Mouse (Mus musculus) limb, embryonic 13.5 days (tissue): ENCODE measurements around the gene Nrxn2. TPM values are rescaled to one million over a fixed set of nuclear protein-coding genes. Genes with fewer than 3 reads are reported as not detected.

ENCODE experiments used
- ATAC-seq: fragments of 200-750 bp; cut with Nextera tagmentation; 2 replicates; pipeline ENCODE4 v1.8.0; 2017; ENCODE audit warnings: low read depth, moderate number of reproducible peaks, moderate TSS enrichment; ENCODE audit not compliant: low FRiP score
- H3K27ac ChIP-seq: fragments of 300-500 bp; sonication (generic); 2 replicates; pipeline ENCODE4 v1.5.1; 2015; ENCODE audit warnings: inconsistent platforms, mild to moderate bottlenecking, moderate library complexity
- H3K27me3 ChIP-seq: fragments of 300-500 bp; sonication (generic); 2 replicates; pipeline ENCODE4 v1.6.1; 2015; ENCODE audit warnings: mild to moderate bottlenecking, inconsistent platforms
- H3K36me3 ChIP-seq: fragments of 300-500 bp; sonication (generic); 2 replicates; pipeline ENCODE4 v1.6.1; 2015; ENCODE audit warnings: inconsistent platforms, mild to moderate bottlenecking, moderate library complexity
- H3K4me1 ChIP-seq: fragments of 300-500 bp; sonication (generic); 2 replicates; pipeline ENCODE4 v1.6.1; 2015; ENCODE audit warnings: inconsistent platforms
- H3K4me2 ChIP-seq: fragments of 300-500 bp; sonication (generic); replicated peaks from 2 replicates; pipeline ENCODE4 v1.6.1; 2015; ENCODE audit warnings: inconsistent platforms, mild to moderate bottlenecking, moderate library complexity
- H3K4me3 ChIP-seq: fragments of 300-500 bp; sonication (generic); 2 replicates; pipeline ENCODE4 v1.5.1; 2015; ENCODE audit warnings: moderate library complexity, mild to moderate bottlenecking, inconsistent platforms
- H3K9ac ChIP-seq: fragments of 300-500 bp; sonication (generic); 2 replicates; pipeline ENCODE4 v1.6.1; 2015; ENCODE audit warnings: mild to moderate bottlenecking, inconsistent platforms
- H3K9me3 ChIP-seq: fragments of 300-500 bp; sonication (generic); 2 replicates; pipeline ENCODE4 v1.6.1; 2016; ENCODE audit warnings: inconsistent platforms
- WGBS: fragments of 180-500 bp; shearing (Covaris S2); methylation state at CpG from one replicate; pipeline ENCODE4 v1.1.7; 2015; 5-methylcytosine and 5-hydroxymethylcytosine counted together
- polyA plus RNA-seq: library from polyadenylated mRNA; unstranded; fragments of >200 nt; fragmentation: Nextera tagmentation; extraction: Ambion mirVana; gene quantifications from 2 replicates; pipeline ENCODE4 v1.2.1, GENCODE M21; 2015

Nrxn2 gene
- polyA plus RNA-seq, 1 experiment from 2014 or later: 1.6 TPM

- Histone ChIP-seq H3K4me2 (no peak overlapping the region), H3K27me3 (peaks cover 87% of the 10 kb centered on the region), H3K9ac (no peak overlapping the region), H3K4me3 (no peak overlapping the region), H3K9me3 (no peaks in the 10 kb centered on the region), H3K27ac (no peak overlapping the region), H3K36me3 (no peaks in the 10 kb centered on the region), H3K4me1 (peaks cover 20% of the 10 kb centered on the region)
- WGBS: 80% methylated on average over 11 of the region's 11 CpGs
- no peak for ATAC-seq
Measured at GRCm38 (mm10) chr19:6533290-6534117, 115.0 kb downstream of the Nrxn2 start.

GRCm38 (mm10) chr19:6534118-6534415 lies 115.5 kb downstream of the Nrxn2 start:
- no peak overlapping the region for H3K27ac ChIP-seq

GRCm38 (mm10) chr19:6536201-6536600 lies 117.7 kb downstream of the Nrxn2 start:
- ATAC-seq: no peak
- Histone ChIP-seq H3K9me3 (no peaks in the 10 kb centered on the region), H3K4me3 (no peak overlapping the region), H3K4me1 (peaks cover 16% of the 10 kb centered on the region), H3K9ac (no peak overlapping the region), H3K27me3 (peaks cover 69% of the 10 kb centered on the region), H3K27ac (no peak overlapping the region), H3K4me2 (no peak overlapping the region), H3K36me3 (no peaks in the 10 kb centered on the region)
- 67% methylated on average over 3 of the region's 3 CpGs for WGBS

More at GRCm38 (mm10) chr19:6534118-6534415, 115.5 kb downstream of the Nrxn2 start:
- Histone ChIP-seq H3K4me1 (peaks cover 20% of the 10 kb centered on the region), H3K4me2 (no peak overlapping the region), H3K36me3 (no peaks in the 10 kb centered on the region), H3K4me3 (no peak overlapping the region), H3K9ac (no peak overlapping the region), H3K27me3 (peaks cover 87% of the 10 kb centered on the region), H3K9me3 (no peaks in the 10 kb centered on the region)
- 63% methylated on average over 5 of the region's 5 CpGs for WGBS
- ATAC-seq: no peak

GRCm38 (mm10) chr19:6536696-6537095 lies 118.2 kb downstream of the Nrxn2 start:
- Histone ChIP-seq H3K4me3 (no peak overlapping the region), H3K9me3 (no peaks in the 10 kb centered on the region), H3K4me1 (peaks cover 11% of the 10 kb centered on the region), H3K9ac (no peak overlapping the region), H3K27me3 (peaks cover 64% of the 10 kb centered on the region), H3K27ac (no peak overlapping the region), H3K36me3 (no peaks in the 10 kb centered on the region), H3K4me2 (no peak overlapping the region)
- ATAC-seq: no peak
- 72% methylated on average over 6 of the region's 6 CpGs for WGBS

- Histone ChIP-seq H3K27me3 (peaks cover 55% of the 10 kb centered on the region), H3K9me3 (no peaks in the 10 kb centered on the region), H3K36me3 (no peaks in the 10 kb centered on the region), H3K4me3 (no peak overlapping the region), H3K4me1 (peaks cover 3% of the 10 kb centered on the region; the same call in 1 of the 2 replicates), H3K9ac (no peak overlapping the region), H3K4me2 (no peak overlapping the region), H3K27ac (no peak overlapping the region)
- no peak for ATAC-seq
- 73% methylated on average over 8 of the region's 8 CpGs for WGBS
Measured at GRCm38 (mm10) chr19:6537526-6537925, 119.0 kb downstream of the Nrxn2 start.

- 85% methylated on average over 6 of the region's 6 CpGs for WGBS
- ATAC-seq: no peak
- Histone ChIP-seq H3K36me3 (no peaks in the 10 kb centered on the region), H3K4me3 (no peak overlapping the region), H3K9me3 (no peaks in the 10 kb centered on the region), H3K27me3 (peaks cover 45% of the 10 kb centered on the region), H3K4me1 (no peaks in the 10 kb centered on the region), H3K27ac (no peak overlapping the region), H3K4me2 (no peak overlapping the region), H3K9ac (no peak overlapping the region)
Measured at GRCm38 (mm10) chr19:6538546-6538945, 120.0 kb downstream of the Nrxn2 start.

GRCm38 (mm10) chr19:6539592-6539991 lies 121.1 kb downstream of the Nrxn2 start:
- H3K4me1 ChIP-seq: no peaks in the 10 kb centered on the region
- H3K9ac ChIP-seq: no peak overlapping the region
- peaks cover 3% of the 10 kb centered on the region; the same call in 1 of the 2 replicates for H3K9me3 ChIP-seq
- H3K36me3 ChIP-seq: no peaks in the 10 kb centered on the region
- no peak for ATAC-seq
- H3K4me3 ChIP-seq: no peak overlapping the region
- no peak overlapping the region for H3K4me2 ChIP-seq
- H3K27ac ChIP-seq: no peak overlapping the region
- peaks cover 35% of the 10 kb centered on the region for H3K27me3 ChIP-seq
- 76% methylated on average over 4 of the region's 4 CpGs for WGBS

GRCm38 (mm10) chr19:6540191-6540590 lies 121.7 kb downstream of the Nrxn2 start:
- H3K9me3 ChIP-seq: peaks cover 8% of the 10 kb centered on the region; the same call in 1 of the 2 replicates
- WGBS: 65% methylated on average over 6 of the region's 6 CpGs
- ATAC-seq: no peak
- no peak overlapping the region for H3K27ac ChIP-seq
- H3K4me1 ChIP-seq: no peaks in the 10 kb centered on the region
- H3K36me3 ChIP-seq: no peaks in the 10 kb centered on the region
- no peak overlapping the region for H3K4me2 ChIP-seq
- no peak overlapping the region for H3K4me3 ChIP-seq
- no peak overlapping the region for H3K9ac ChIP-seq
- H3K27me3 ChIP-seq: peaks cover 29% of the 10 kb centered on the region

GRCm38 (mm10) chr19:6541521-6541920 lies 123.0 kb downstream of the Nrxn2 start:
- Histone ChIP-seq H3K4me1 (no peaks in the 10 kb centered on the region), H3K4me3 (no peak overlapping the region), H3K36me3 (no peaks in the 10 kb centered on the region), H3K27me3 (peaks cover 19% of the 10 kb centered on the region), H3K4me2 (no peak overlapping the region), H3K9me3 (peaks cover 8% of the 10 kb centered on the region; the same call in 1 of the 2 replicates), H3K27ac (no peak overlapping the region), H3K9ac (no peak overlapping the region)
- no peak for ATAC-seq
- WGBS: 89% methylated on average over 7 of the region's 7 CpGs

- Histone ChIP-seq H3K9me3 (peaks cover 8% of the 10 kb centered on the region; the same call in 1 of the 2 replicates), H3K27me3 (peaks cover 10% of the 10 kb centered on the region; the same call in 1 of the 2 replicates), H3K27ac (no peak within 1 kb of the TSS), H3K9ac (no peak within 1 kb of the TSS), H3K4me3 (no peak within 1 kb of the TSS), H3K36me3 (no peaks in the 10 kb centered on the region), H3K4me2 (no peak within 1 kb of the TSS), H3K4me1 (no peaks in the 10 kb centered on the region)
- ATAC-seq: no peak
- WGBS: 89% methylated on average over 16 of the region's 16 CpGs
Measured at GRCm38 (mm10) chr19:6542367-6543034, 124.0 kb downstream of the Nrxn2 start, which contains the start of gene Slc22a12. TSS of gene Slc22a12 (minus strand) at chr19:6543032.

- WGBS: 89% methylated on average over 6 of the region's 6 CpGs
- no peak for ATAC-seq
- H3K27ac ChIP-seq: no peak overlapping the region
Measured at GRCm38 (mm10) chr19:6543035-6543383, 124.5 kb downstream of the Nrxn2 start.

GRCm38 (mm10) chr19:6543518-6543917 lies 125.0 kb downstream of the Nrxn2 start:
- H3K4me2 ChIP-seq: no peak overlapping the region
- ATAC-seq: no peak
- peaks cover 8% of the 10 kb centered on the region; the same call in 1 of the 2 replicates for H3K9me3 ChIP-seq
- H3K9ac ChIP-seq: no peak overlapping the region
- H3K27ac ChIP-seq: no peak overlapping the region
- H3K4me1 ChIP-seq: no peaks in the 10 kb centered on the region
- H3K4me3 ChIP-seq: no peak overlapping the region
- 50% methylated on average over 7 of the region's 7 CpGs for WGBS
- H3K27me3 ChIP-seq: peaks cover 7% of the 10 kb centered on the region; the same call in 1 of the 2 replicates
- no peaks in the 10 kb centered on the region for H3K36me3 ChIP-seq

More at GRCm38 (mm10) chr19:6543035-6543383, 124.5 kb downstream of the Nrxn2 start:
- Histone ChIP-seq H3K27me3 (peaks cover 7% of the 10 kb centered on the region; the same call in 1 of the 2 replicates), H3K9ac (no peak overlapping the region), H3K4me2 (no peak overlapping the region), H3K4me3 (no peak overlapping the region), H3K9me3 (peaks cover 8% of the 10 kb centered on the region; the same call in 1 of the 2 replicates), H3K4me1 (no peaks in the 10 kb centered on the region), H3K36me3 (no peaks in the 10 kb centered on the region)
